Mouse (Mus musculus): ENCODE measurements around the gene Hdac4. TPM values are rescaled to one million over a fixed set of nuclear protein-coding genes. Genes with fewer than 3 reads are reported as not detected.

The Hdac4 gene
- polyA plus RNA-seq, 1 experiment from 2014 or later, result 14.2 TPM

DNA sequence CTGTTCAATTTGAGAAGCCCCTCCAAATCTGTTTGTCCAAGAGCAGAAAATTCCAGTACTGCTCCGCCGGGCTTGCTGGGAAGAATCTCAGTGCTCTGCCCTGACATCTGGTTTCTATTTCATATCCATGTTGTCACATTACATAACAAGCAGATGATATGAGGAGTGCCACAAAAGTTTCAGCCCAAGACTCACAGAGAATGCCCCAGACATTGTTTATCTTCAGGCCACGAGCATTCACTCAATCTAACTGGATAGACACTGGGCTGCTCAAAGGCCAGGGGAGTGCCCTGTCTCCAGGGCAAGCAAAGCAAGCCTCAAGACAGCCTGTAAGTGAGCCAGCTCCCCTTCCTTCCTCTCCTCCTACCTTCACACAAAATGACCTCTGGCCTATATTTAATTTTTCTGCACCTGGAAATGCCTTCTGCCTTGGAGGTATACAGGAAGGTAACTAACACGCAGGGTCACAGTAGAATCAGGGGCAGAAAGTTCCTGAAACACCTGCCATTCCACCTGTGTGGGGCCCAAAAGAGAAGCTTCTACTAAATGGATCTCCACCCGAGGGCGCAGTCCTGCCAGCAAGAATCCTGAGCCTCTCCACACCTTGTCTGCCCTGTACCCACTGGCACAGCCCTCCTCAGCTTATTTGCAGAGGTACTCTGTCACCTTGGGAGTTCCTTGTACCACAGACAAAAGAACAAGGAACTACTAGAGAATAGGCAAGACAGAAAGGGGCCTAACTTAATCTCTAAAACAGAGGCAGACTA lies 82.1 kb downstream of the Hdac4 start:
- no peak for DNase-seq (ENCODE audit: low spot score)
- H3K4me3 ChIP-seq, result no peak overlapping the region
- no peaks in the 10 kb centered on the region for H3K9me3 ChIP-seq
- H3K36me3 ChIP-seq, result no peaks in the 10 kb centered on the region
- H3K27me3 ChIP-seq (ENCODE audit: insufficient read depth, poor library complexity, severe bottlenecking), result no peaks in the 10 kb centered on the region
- WGBS, result 71% methylated on average over 6 of the region's 6 CpGs
- H3K27ac ChIP-seq, result no peak overlapping the region
- H3K4me1 ChIP-seq, result peaks cover 43% of the 10 kb centered on the region

DNA sequence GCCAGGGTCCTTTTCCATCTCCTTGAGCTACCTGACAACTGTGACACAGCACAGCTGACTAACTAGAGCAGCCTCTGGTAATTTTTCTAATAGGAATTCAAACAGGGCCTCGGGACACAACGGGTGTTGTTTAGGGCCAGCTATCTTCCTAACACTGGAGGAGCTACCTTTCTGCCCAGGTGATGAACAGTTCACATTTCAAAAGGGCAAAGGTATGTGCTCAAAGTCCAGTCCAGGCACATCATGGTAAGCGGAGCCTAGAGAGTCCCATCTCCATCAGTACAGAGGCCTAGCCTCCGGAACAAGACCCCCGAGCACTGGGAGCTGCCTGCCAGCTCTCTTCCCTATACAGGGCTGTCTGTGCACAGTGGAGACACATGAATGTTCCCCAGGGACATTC lies 82.9 kb downstream of the Hdac4 start:
- Histone ChIP-seq H3K4me3 (no peak overlapping the region), H3K4me1 (peaks cover 48% of the 10 kb centered on the region), H3K27me3 (ENCODE audit: insufficient read depth, poor library complexity, severe bottlenecking) (no peaks in the 10 kb centered on the region), H3K36me3 (no peaks in the 10 kb centered on the region), H3K9me3 (no peaks in the 10 kb centered on the region), H3K27ac (no peak overlapping the region)
- WGBS, result 87% methylated on average over 5 of the region's 5 CpGs
- DNase-seq (ENCODE audit: low spot score), result no peak

DNA sequence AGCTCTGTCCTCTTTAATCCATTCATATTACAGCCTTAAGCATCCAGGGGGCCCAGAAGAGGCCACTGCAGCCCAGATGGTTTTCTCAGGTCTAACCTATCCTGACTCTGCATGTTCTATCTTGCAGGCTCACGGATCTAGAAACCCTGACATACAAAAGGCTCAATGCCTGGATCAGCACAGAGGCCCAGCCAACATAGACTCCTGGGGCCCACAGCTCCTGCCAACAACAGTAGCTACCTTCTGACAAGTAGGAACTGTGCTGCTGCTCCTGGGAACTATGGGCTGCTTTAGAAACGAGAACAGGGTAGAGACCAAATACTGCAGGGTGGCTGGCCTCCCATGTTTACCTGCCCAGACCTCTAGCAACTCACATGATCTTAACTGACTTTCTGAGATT lies 83.9 kb downstream of the Hdac4 start:
- Histone ChIP-seq H3K27me3 (ENCODE audit: insufficient read depth, poor library complexity, severe bottlenecking) (no peaks in the 10 kb centered on the region), H3K4me1 (peaks cover 54% of the 10 kb centered on the region), H3K27ac (no peak overlapping the region), H3K4me3 (no peak overlapping the region), H3K36me3 (no peaks in the 10 kb centered on the region), H3K9me3 (no peaks in the 10 kb centered on the region)
- DNase-seq (ENCODE audit: low spot score), result no peak
- 84% methylated on average over 2 of the region's 2 CpGs for WGBS

DNA sequence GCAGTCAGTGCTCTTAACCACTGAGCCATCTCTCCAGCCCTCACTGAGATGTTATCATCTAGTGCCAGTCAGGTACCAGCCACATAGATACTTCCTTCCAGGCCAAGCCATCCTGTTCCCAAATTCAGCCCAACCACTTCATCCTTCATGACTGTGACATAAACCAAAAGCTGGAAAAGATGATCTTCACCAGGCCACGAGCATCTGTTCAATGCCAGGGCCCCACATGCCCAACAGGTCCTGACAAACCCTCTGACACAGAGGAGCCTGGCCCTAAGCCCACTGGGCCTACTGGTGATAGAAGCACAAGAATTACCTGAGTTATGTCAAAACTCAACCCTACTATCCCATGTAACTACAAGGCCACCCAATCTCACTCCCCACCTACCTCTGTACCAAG lies 84.5 kb downstream of the Hdac4 start:
- H3K4me1 ChIP-seq, result peaks cover 56% of the 10 kb centered on the region
- H3K36me3 ChIP-seq, result no peaks in the 10 kb centered on the region
- H3K9me3 ChIP-seq, result no peaks in the 10 kb centered on the region
- no peak for DNase-seq (ENCODE audit: low spot score)
- WGBS, result 86% methylated on average over 1 of the region's 1 CpGs
- no peak overlapping the region for H3K4me3 ChIP-seq
- no peaks in the 10 kb centered on the region for H3K27me3 ChIP-seq (ENCODE audit: insufficient read depth, poor library complexity, severe bottlenecking)
- H3K27ac ChIP-seq, result no peak overlapping the region

DNA sequence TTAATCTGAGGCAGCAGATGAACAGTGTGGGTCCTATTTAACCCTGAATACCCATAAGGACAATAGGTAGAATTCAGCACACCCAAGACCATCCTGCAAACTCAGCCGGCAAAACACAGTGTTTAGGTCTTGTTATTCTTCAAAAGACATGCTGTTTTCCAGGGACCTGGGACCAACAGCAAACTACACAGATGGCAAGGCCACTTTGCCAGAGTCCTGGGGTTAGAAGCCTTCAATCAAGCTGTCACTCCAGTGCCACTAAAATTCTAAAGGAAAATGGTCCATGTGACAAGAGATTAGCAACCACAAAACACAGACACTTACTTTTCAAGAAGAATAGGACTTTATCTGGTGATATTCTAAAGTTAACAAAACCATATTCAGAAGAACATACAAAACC lies 86.3 kb downstream of the Hdac4 start:
- Histone ChIP-seq H3K27ac (no peak overlapping the region), H3K4me3 (no peak overlapping the region), H3K4me1 (peaks cover 56% of the 10 kb centered on the region), H3K36me3 (no peaks in the 10 kb centered on the region), H3K27me3 (ENCODE audit: insufficient read depth, poor library complexity, severe bottlenecking) (no peaks in the 10 kb centered on the region), H3K9me3 (no peaks in the 10 kb centered on the region)
- DNase-seq (ENCODE audit: low spot score), result no peak
- WGBS, result 70% methylated on average over 1 of the region's 1 CpGs

- no peak overlapping the region for H3K27ac ChIP-seq
- DNase-seq (ENCODE audit: low spot score), result no peak
- 54% methylated on average over 2 of the region's 2 CpGs for WGBS
- no peaks in the 10 kb centered on the region for H3K9me3 ChIP-seq
- no peak overlapping the region for H3K4me3 ChIP-seq
- H3K4me1 ChIP-seq, result peaks cover 50% of the 10 kb centered on the region
- no peaks in the 10 kb centered on the region for H3K27me3 ChIP-seq (ENCODE audit: insufficient read depth, poor library complexity, severe bottlenecking)
- H3K36me3 ChIP-seq, result no peaks in the 10 kb centered on the region
These were observed 86.9 kb downstream of the Hdac4 start for GRCm38 (mm10) chr1:92108556-92108955.

GRCm38 (mm10) chr1:92107996-92108395 lies 87.5 kb downstream of the Hdac4 start:
- H3K9me3 ChIP-seq, result no peaks in the 10 kb centered on the region
- H3K4me3 ChIP-seq, result no peak overlapping the region
- H3K36me3 ChIP-seq, result no peaks in the 10 kb centered on the region
- no peaks in the 10 kb centered on the region for H3K27me3 ChIP-seq (ENCODE audit: insufficient read depth, poor library complexity, severe bottlenecking)
- no peak overlapping the region for H3K27ac ChIP-seq
- H3K4me1 ChIP-seq, result peaks cover 50% of the 10 kb centered on the region
- DNase-seq (ENCODE audit: low spot score), result no peak
- WGBS, result 89% methylated on average over 2 of the region's 2 CpGs

- Histone ChIP-seq H3K9me3 (no peaks in the 10 kb centered on the region), H3K4me1 (peaks cover 50% of the 10 kb centered on the region), H3K27ac (no peak overlapping the region), H3K4me3 (no peak overlapping the region), H3K36me3 (no peaks in the 10 kb centered on the region), H3K27me3 (ENCODE audit: insufficient read depth, poor library complexity, severe bottlenecking) (no peaks in the 10 kb centered on the region)
- DNase-seq (ENCODE audit: low spot score), result no peak
- WGBS, result 76% methylated on average over 2 of the region's 2 CpGs
These were observed 88.0 kb downstream of the Hdac4 start for GRCm38 (mm10) chr1:92107521-92107920.

GRCm38 (mm10) chr1:92106486-92107160 lies 88.9 kb downstream of the Hdac4 start:
- Histone ChIP-seq H3K36me3 (no peaks in the 10 kb centered on the region), H3K9me3 (no peaks in the 10 kb centered on the region), H3K4me1 (peaks cover 55% of the 10 kb centered on the region), H3K27me3 (ENCODE audit: insufficient read depth, poor library complexity, severe bottlenecking) (no peaks in the 10 kb centered on the region), H3K27ac (no peak overlapping the region), H3K4me3 (no peak overlapping the region)
- WGBS, result 93% methylated on average over 4 of the region's 4 CpGs
- DNase-seq (ENCODE audit: low spot score), result no peak

DNA sequence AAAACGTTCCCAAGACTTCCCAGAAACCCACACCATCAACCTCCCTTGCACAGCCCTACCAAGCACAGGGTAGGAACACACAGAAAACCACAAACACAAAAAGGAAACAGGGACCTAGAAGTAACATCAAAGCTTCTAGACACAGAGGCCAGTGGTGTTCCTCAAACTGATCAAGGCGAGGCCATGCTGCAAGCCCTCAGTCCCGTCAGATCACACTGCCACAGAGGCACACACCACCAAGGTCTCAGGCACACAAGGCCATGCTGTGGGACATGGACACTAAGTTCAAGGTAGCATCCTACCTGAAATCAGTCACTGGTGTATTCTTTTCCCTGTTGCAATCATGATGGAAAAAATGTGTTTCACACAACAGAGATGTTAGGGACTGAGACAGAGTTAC lies 90.8 kb downstream of the Hdac4 start:
- no peak for DNase-seq (ENCODE audit: low spot score)
- Histone ChIP-seq H3K4me1 (peaks cover 57% of the 10 kb centered on the region), H3K27me3 (ENCODE audit: insufficient read depth, poor library complexity, severe bottlenecking) (no peaks in the 10 kb centered on the region), H3K36me3 (no peaks in the 10 kb centered on the region), H3K4me3 (no peak overlapping the region), H3K27ac (no peak overlapping the region), H3K9me3 (no peaks in the 10 kb centered on the region)
- 92% methylated on average over 3 of the region's 3 CpGs for WGBS

- H3K27me3 ChIP-seq (ENCODE audit: insufficient read depth, poor library complexity, severe bottlenecking), result no peaks in the 10 kb centered on the region
- H3K27ac ChIP-seq, result no peak overlapping the region
- H3K9me3 ChIP-seq, result no peaks in the 10 kb centered on the region
- no peaks in the 10 kb centered on the region for H3K36me3 ChIP-seq
- no peak overlapping the region for H3K4me3 ChIP-seq
- peaks cover 62% of the 10 kb centered on the region for H3K4me1 ChIP-seq
- DNase-seq (ENCODE audit: low spot score), result no peak
These were observed 91.5 kb downstream of the Hdac4 start for GRCm38 (mm10) chr1:92103971-92104370.

GRCm38 (mm10) chr1:92103377-92103776 lies 92.1 kb downstream of the Hdac4 start:
- H3K4me1 ChIP-seq, result peaks cover 57% of the 10 kb centered on the region
- WGBS, result 62% methylated on average over 3 of the region's 3 CpGs
- no peak for DNase-seq (ENCODE audit: low spot score)

DNA sequence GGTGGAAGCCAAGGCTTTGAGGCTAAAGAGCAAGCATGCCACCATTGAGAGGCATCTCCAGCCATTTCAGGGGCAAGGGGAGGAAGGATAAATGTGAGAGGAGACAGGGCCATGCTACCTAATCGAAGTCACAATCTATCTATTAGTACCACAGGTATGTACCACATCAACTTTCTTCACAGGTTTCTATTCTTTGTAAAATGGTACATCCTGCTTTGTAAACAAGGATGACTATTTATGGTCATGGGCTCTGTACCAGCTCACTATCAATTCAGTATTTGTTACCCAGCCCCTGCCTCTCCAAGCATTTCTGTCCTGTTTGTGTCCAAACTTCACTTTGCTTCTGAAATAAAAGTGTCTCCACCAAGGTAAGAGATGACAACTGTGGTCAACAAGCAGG lies 92.7 kb downstream of the Hdac4 start:
- no peak overlapping the region for H3K4me3 ChIP-seq
- 89% methylated on average over 1 of the region's 1 CpGs for WGBS
- no peaks in the 10 kb centered on the region for H3K36me3 ChIP-seq
- peaks cover 53% of the 10 kb centered on the region for H3K4me1 ChIP-seq
- H3K27ac ChIP-seq, result no peak overlapping the region
- H3K9me3 ChIP-seq, result no peaks in the 10 kb centered on the region
- no peak for DNase-seq (ENCODE audit: low spot score)
- H3K27me3 ChIP-seq (ENCODE audit: insufficient read depth, poor library complexity, severe bottlenecking), result no peaks in the 10 kb centered on the region

More at GRCm38 (mm10) chr1:92103377-92103776, 92.1 kb downstream of the Hdac4 start:
- Histone ChIP-seq H3K36me3 (no peaks in the 10 kb centered on the region), H3K27me3 (ENCODE audit: insufficient read depth, poor library complexity, severe bottlenecking) (no peaks in the 10 kb centered on the region), H3K9me3 (no peaks in the 10 kb centered on the region), H3K27ac (no peak overlapping the region), H3K4me3 (no peak overlapping the region)

Data from heart, embryonic 10.5 days (tissue).